Mouse (Mus musculus) kidney, postnatal 0 days (tissue): ENCODE data around the gene Stk33. TPM values are rescaled to one million over a fixed set of nuclear protein-coding genes. Genes with fewer than 3 reads are reported as not detected.

Source experiments
- ATAC-seq: fragments of 200-750 bp; cut with Nextera tagmentation; replicated peaks from 2 replicates; pipeline ENCODE4 v1.8.0; 2017; ENCODE audit warnings: low read depth, moderate number of reproducible peaks, moderate TSS enrichment, moderate library complexity; ENCODE audit not compliant: low FRiP score
- DNase-seq: peaks from one replicate; pipeline ENCODE4 v3.0.0-alpha.2; 2016; ENCODE audit warnings: low spot score
- H3K27ac ChIP-seq: fragments of 300-500 bp; sonication (generic); 2 replicates; pipeline ENCODE4 v1.5.1; 2014; ENCODE audit warnings: mild to moderate bottlenecking
- H3K27me3 ChIP-seq: fragments of 300-500 bp; sonication (generic); 2 replicates; pipeline ENCODE4 v1.6.1; 2014; ENCODE audit warnings: low read length, mixed read lengths; ENCODE audit not compliant: insufficient read depth
- H3K36me3 ChIP-seq: fragments of 300-500 bp; sonication (generic); 2 replicates; pipeline ENCODE4 v1.6.1; 2014; ENCODE audit warnings: low read length, mixed read lengths; ENCODE audit not compliant: insufficient read depth
- H3K4me1 ChIP-seq: fragments of 300-500 bp; sonication (generic); replicated peaks from 2 replicates; pipeline ENCODE4 v1.6.1; 2014; ENCODE audit warnings: antibody characterized with exemption, low read length, mixed read lengths; ENCODE audit not compliant: insufficient read depth
- H3K4me2 ChIP-seq: fragments of 300-500 bp; sonication (generic); 2 replicates; pipeline ENCODE4 v1.6.1; 2014; ENCODE audit warnings: mild to moderate bottlenecking, low read length, moderate library complexity, mixed read lengths
- H3K4me3 ChIP-seq: fragments of 300-500 bp; sonication (generic); replicated peaks from 2 replicates; pipeline ENCODE4 v1.5.1; 2014; ENCODE audit warnings: low read depth, low read length
- H3K9ac ChIP-seq: fragments of 300-500 bp; sonication (generic); 2 replicates; pipeline ENCODE4 v1.6.1; 2014; ENCODE audit warnings: low read depth, low read length
- H3K9me3 ChIP-seq: fragments of 300-500 bp; sonication (generic); replicated peaks from 2 replicates; pipeline ENCODE4 v1.6.1; 2016; ENCODE audit warnings: low read length, inconsistent platforms, mixed read lengths
- CTCF ChIP-seq: IDR thresholded peaks from 2 replicates; pipeline ENCODE4 v1.5.1; 2016; ENCODE audit warnings: antibody characterized with exemption, low read depth, mild to moderate bottlenecking, moderate library complexity
- WGBS: fragments of 180-500 bp; shearing (Covaris S2); extraction: QIAGEN DNeasy Blood & Tissue Kit; methylation state at CpG from one replicate; pipeline ENCODE4 v1.1.7; 2014; 5-methylcytosine and 5-hydroxymethylcytosine counted together
- polyA plus RNA-seq: library from polyadenylated mRNA; unstranded; fragments of >200 nt; fragmentation: Nextera tagmentation; extraction: Ambion mirVana; gene quantifications from 2 replicates; pipeline ENCODE4 v1.2.1, GENCODE M21; 2015

Gene Stk33
- polyA plus RNA-seq, 1 experiment from 2014 or later = 0.24 TPM

DNA sequence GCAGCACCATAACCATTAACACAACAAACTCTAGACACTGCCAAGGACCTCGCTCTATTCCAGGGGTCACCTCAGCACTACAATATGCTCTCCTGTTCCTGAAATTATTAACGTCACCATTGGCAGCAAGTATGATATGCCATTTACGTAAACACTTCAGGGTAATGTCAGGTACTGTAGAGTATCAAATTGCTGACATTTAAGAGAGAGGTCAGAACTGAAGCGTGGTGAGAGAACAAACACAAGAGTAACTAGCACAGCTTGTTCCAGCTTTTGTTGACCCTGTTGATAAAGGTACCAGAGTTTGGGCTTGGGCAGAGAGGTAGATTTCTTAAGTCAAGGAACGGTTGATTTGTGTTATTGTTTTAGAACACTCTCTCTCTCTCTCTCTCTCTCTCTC lies 3.9 kb upstream of the Stk33 start:
- H3K36me3 ChIP-seq = no peaks in the 10 kb centered on the region
- no peak overlapping the region for H3K9ac ChIP-seq
- no peaks in the 10 kb centered on the region for H3K9me3 ChIP-seq
- ATAC-seq (no peak), DNase-seq (no peak)
- H3K27me3 ChIP-seq = 0 out of 2 replicates have a peak, but pooled peaks cover 9% of the 10 kb centered on the region
- no peak overlapping the region for H3K4me3 ChIP-seq
- H3K4me2 ChIP-seq = no peak overlapping the region
- no peak for TF ChIP-seq CTCF
- no peak overlapping the region for H3K27ac ChIP-seq
- peaks cover 10% of the 10 kb centered on the region; the same call in 1 of the 2 replicates for H3K4me1 ChIP-seq
- 61% methylated on average over 5 of the region's 5 CpGs for WGBS

DNA sequence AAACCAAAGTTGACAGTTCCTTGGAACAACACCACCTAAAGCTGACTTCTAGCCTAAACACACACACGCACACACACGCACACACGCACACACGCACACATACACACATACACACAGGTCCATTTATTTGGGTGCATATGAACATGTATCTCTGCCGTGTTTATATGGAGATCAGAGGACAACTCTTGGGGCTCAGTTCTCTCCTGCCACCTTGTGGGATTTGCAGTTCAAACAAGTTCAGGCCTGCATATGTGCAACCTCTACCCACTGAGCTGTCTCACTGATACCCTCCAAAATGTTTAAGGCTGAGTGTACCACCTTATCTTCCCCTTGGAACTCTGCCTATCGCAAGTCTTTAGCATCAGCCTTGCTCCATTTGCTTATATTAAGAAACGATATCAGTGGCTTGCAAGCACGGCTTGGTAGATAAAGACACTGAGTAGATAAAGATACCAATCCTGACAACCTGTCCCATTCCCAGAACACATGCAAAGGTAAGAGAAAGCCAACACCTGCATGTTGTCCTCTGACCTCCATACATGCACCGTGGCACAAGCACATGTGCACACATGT lies 1.9 kb upstream of the Stk33 start:
- 89% methylated on average over 9 of the region's 9 CpGs for WGBS
- no peak overlapping the region for H3K4me3 ChIP-seq

DNA sequence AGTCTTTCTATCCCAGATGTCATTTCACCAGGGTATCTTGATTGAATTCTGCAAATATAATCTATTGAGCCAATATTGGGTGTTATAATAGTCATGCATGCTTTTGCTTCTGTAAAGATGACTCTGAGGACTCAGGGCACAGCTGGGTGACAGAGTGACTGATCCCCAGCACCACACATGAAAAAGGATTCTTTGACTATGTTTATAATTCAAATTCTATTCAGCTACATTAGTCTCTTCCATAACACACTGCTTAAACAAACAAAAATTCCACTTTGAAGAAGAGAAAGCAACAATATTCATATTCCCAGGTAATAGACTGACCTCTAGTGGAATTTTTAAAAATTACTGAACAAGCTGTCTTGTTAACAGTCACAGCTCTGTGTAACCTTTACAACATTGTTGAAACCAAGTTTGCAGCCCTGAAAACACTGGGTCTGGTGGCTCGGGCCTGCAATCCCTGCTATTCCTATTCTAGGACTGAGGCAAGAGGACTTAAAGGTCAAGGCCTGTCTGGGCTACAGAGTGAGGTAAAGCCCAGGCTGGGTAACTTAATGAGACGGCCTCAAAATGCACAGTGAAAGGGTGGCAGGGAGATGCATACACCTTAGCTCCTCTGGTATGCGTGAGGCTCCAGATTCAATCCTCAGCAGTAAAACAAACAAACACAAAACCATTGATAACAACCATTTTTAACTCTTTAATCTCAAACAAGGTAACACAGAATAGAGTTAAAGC lies 14.3 kb downstream of the Stk33 start:
- no peak overlapping the region for H3K27ac ChIP-seq
- H3K9ac ChIP-seq = no peak overlapping the region
- DNase-seq (peak; percentile 77), ATAC-seq (no peak)
- H3K4me1 ChIP-seq = no peaks in the 10 kb centered on the region
- TF ChIP-seq CTCF = peak; percentile 64
- no peak overlapping the region for H3K4me3 ChIP-seq
- no peaks in the 10 kb centered on the region for H3K9me3 ChIP-seq
- no peaks in the 10 kb centered on the region for H3K36me3 ChIP-seq
- 61% methylated on average over 3 of the region's 3 CpGs for WGBS
- no peaks in the 10 kb centered on the region for H3K27me3 ChIP-seq
- H3K4me2 ChIP-seq = no peak overlapping the region

More for the DNA sequence above, 1.9 kb upstream of the Stk33 start:
- peaks cover 10% of the 10 kb centered on the region; the same call in 1 of the 2 replicates for H3K4me1 ChIP-seq
- TF ChIP-seq CTCF = peak; percentile 44; the same call in 1 of the 2 replicates
- no peak overlapping the region for H3K4me2 ChIP-seq
- H3K9me3 ChIP-seq = no peaks in the 10 kb centered on the region
- DNase-seq (no peak), ATAC-seq (no peak)
- H3K9ac ChIP-seq = no peak overlapping the region
- no peaks in the 10 kb centered on the region for H3K36me3 ChIP-seq
- no peak overlapping the region for H3K27ac ChIP-seq
- H3K27me3 ChIP-seq = 0 out of 2 replicates have a peak, but pooled peaks cover 9% of the 10 kb centered on the region

- Histone ChIP-seq H3K4me1 (no peaks in the 10 kb centered on the region), H3K27ac (no peak overlapping the region), H3K9me3 (no peaks in the 10 kb centered on the region), H3K4me3 (no peak overlapping the region), H3K36me3 (no peaks in the 10 kb centered on the region), H3K4me2 (no peak overlapping the region), H3K27me3 (no peaks in the 10 kb centered on the region), H3K9ac (no peak overlapping the region)
- WGBS = 77% methylated on average over 8 of the region's 8 CpGs
- no peak for ATAC-seq
- no peak for TF ChIP-seq CTCF
- no peak for DNase-seq
Measured at GRCm38 (mm10) chr7:109422803-109423202, 16.1 kb downstream of the Stk33 start.

DNA sequence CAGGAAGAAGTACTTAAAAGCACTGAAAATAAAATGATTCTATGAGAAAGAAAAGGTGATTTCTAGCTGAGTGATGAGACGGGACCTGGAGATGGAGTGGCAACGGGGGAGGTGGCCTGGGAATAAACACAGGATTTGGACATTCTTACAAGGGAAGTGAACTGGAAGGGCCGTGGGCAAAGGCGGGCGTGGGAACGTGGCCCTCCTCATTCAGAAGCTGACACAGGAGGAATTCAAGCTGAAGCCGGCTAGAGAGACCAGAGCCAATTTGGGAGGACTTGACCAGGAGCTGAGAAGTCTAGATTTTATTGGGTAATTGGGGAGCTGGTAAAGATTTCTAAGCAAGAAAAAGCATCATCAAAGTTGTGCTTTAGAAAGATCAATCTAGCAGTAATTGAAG lies 33.4 kb downstream of the Stk33 start:
- no peak for ATAC-seq
- Histone ChIP-seq H3K4me3 (no peak overlapping the region), H3K36me3 (no peaks in the 10 kb centered on the region), H3K9me3 (no peaks in the 10 kb centered on the region), H3K27me3 (no peaks in the 10 kb centered on the region), H3K27ac (no peak overlapping the region), H3K4me1 (no peaks in the 10 kb centered on the region), H3K9ac (no peak overlapping the region), H3K4me2 (no peak overlapping the region)
- no peak for TF ChIP-seq CTCF
- no peak for DNase-seq
- WGBS = 46% methylated on average over 7 of the region's 7 CpGs

GRCm38 (mm10) chr7:109399299-109399698 lies 39.6 kb downstream of the Stk33 start:
- H3K36me3 ChIP-seq = no peaks in the 10 kb centered on the region
- no peaks in the 10 kb centered on the region for H3K9me3 ChIP-seq
- H3K9ac ChIP-seq = no peak overlapping the region
- 57% methylated on average over 3 of the region's 3 CpGs for WGBS
- H3K27ac ChIP-seq = no peak overlapping the region
- no peak for TF ChIP-seq CTCF
- H3K4me3 ChIP-seq = no peak overlapping the region
- no peaks in the 10 kb centered on the region for H3K27me3 ChIP-seq
- DNase-seq (no peak), ATAC-seq (no peak)
- H3K4me1 ChIP-seq = no peaks in the 10 kb centered on the region
- H3K4me2 ChIP-seq = no peak overlapping the region
